Mouse (Mus musculus) forelimb bud, embryonic 11.5 days (tissue): Measurements from ENCODE around the gene Ift172.

Experiments used
- DNase-seq: peaks from one replicate; pipeline ENCODE4 v3.0.0-alpha.2; 2012; ENCODE audit warnings: low read depth, low spot score

Gene Ift172

GRCm38 (mm10) chr5:31290521-31291360 lies at the start of gene Ift172:
Ift172 (minus strand) TSS chr5:31291116.
- peak; percentile 100 for DNase-seq

DNA sequence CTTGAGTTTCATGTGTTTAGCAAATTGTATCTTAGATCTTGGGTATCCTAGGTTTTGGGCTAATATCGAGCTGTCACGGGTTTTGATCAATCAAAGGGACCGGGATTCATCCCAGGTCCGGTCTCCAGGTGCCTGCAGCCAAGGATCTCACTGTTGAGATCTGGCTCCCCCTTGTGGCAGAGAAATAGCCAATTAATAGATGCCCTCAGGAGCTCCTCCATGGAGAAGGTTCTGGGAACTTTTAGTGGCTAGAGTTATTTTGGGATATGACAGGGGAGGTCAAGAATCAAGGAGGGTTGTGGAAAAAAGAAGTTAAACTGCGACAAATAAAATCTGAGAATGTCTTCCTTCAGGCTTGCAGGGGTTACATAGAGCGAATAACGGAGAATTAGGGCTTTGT lies 37.3 kb upstream of the Ift172 start:
- peak; percentile 64 for DNase-seq

DNA sequence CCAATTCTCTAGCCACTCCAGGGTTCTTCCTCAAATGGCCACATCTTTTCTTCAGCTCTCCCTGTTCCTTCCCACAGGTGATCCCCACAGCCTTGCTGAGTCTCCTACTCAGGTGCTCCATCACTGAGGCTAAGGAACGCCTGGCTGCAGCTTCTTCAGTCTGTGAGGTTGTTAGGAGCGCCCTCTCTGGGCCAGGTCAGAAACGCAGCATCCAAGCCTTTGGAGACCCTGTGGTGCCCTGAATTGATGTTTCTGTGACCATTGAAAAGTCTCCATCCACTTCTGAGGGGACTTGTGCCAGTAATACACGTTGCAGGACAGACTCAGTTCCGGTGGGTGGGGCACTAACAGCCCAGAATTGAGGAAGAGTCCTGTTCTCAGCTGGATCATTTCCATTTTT lies 35.9 kb upstream of the Ift172 start:
- DNase-seq = no peak

DNA sequence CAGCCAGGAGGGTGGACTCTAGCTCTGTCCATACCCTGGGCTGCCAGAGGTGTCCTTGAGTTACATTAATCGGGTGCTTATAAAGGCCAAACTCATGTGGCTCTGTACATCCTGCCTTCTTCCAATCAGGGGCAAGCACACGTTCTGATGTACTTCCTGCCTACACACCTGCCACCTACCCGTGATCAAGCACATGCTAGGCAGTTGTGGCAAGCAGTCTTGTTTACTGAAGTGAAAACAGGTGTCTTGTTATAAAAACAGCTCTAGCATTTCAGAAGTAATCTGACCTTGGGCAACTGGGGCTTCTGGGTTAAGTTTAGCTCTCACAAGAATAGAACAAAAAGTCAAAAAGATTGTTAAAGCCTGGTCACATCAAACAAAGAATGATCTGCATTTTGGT lies 33.2 kb upstream of the Ift172 start:
- DNase-seq = no peak

- no peak for DNase-seq
These were observed 31.9 kb upstream of the Ift172 start for GRCm38 (mm10) chr5:31322776-31323175.

DNA sequence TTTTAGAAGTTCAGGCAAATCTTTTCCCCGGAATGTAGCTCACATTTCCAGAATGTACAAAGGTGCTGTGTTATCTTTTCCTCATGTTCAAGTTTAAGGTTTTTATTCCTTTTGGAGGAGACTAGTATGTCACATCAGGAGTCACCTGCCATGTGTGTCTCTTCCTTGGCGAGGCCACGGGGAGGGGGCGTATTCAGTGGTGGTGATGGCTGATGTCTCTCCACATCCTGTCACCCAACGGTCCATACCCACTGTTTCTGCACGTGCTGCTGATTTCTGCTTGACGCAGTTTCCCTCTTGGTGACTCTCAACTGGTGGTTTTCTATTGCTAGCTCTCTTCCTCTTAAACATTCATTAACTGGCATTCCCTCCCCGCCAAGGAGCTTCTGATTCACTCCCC lies 21.9 kb upstream of the Ift172 start:
- DNase-seq = no peak

DNA sequence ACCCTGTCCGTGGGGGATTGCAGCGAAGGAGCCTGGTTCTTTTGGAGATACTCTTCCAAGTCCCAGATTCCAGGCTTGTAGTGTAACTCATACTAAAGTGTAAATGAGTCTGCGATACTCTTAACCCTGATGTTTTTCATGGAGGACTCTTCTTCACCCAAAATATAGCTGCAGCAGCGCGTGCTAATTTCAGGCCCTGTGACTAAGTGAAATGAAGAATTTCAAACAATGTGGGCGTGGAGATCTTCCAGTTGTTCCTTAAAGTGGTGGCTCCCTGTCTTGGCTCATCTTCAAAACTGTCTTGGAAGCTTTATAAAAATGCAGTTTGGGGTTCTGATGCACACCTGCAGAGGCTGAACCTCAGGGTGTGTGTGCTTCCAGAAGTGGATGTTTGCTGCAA lies 12.2 kb upstream of the Ift172 start:
- no peak for DNase-seq

DNA sequence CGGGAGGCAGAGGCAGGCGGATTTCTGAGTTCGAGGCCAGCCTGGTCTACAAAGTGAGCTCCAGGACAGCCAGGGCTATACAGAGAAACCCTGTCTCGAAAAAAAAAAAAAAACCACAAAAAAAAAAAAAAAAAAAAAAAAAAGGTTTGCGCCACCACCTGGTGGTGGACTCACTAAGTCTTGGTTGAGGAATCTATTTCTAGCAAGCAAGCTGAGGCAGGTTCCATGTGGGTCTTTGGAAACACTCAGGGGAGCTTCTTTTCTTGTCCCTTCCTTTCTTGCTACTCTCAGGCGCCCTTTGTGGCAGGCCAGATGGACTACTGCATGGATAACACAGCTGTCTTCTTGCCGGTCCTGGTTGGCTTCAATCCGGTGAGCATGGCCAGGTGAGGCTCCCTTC lies 10.9 kb upstream of the Ift172 start:
- DNase-seq = no peak

DNA sequence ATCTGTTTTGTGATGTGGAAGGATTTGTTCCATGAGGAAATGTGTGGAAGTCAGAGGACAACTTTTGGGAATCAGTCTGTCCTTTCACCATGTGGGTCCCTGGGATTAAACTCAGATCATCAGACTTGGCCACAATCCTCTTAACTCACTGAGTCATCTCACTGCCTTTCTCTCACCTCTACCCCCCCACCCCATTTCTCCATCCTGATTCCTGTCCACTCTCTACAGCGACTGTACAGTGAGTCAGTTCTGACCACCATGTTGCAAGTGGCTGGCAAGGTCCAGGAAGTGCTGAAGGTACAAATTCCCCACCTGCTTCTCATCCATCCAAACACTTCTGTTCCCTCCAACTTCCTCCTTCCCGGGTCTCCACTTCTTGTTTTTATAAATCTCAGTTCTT lies 7.6 kb upstream of the Ift172 start:
- no peak for DNase-seq

- DNase-seq = no peak
These were observed 7.1 kb upstream of the Ift172 start for GRCm38 (mm10) chr5:31297981-31298380.

GRCm38 (mm10) chr5:31297047-31297757 lies 6.3 kb upstream of the Ift172 start, which contains the start of gene Gckr:
Gckr (plus strand) TSS chr5:31297443.
- no peak for DNase-seq

DNA sequence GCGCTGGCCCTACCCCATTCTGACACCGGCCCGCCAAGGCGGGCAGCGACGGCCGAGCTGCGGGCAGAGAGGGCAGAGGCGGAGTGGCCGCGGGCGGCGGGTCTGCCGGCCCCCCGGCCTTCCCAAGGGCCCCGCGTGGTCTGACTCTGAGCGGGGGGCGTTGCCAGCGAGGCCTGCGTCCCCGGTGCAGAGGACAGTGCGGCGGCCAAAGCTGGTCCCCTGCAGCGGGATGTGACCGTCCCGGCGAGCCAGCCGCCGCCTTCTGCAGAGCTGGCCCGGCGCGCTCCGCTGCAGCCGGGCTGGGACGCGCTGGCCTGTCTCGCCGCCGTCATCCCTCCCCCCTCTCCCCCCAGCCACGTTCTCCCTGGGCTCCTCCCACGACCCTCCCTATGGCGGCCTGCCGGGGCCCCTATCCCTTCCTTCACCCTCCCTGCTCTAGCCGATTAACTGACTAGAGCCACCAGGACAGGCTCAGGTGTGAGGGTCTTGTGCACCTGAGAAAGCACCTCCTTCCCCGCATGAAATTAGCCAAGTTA lies 4.8 kb upstream of the Ift172 start, which contains the start of gene Fndc4:
Gene Fndc4, minus strand, starts transcription at position 475 of the 536 bp plus-strand sequence.
- DNase-seq = peak; percentile 41

- DNase-seq = no peak
These were observed 4.2 kb upstream of the Ift172 start for GRCm38 (mm10) chr5:31294964-31295605.

DNA sequence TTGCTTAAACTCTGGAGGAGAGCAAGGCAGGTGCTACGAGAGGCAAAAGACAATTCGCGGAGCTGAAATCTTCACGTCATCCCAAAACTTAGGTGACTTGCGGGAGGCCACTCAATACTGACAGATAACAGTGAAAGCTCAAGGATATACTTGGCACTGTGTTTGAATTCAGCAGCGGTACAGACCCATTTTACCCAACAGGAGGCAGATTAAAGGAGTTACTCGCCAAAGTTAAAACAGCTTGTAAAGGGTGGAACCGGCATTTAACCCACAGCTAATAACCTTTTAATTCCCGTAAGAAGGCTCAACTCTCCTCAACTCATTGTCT lies 409 bp upstream of the Ift172 start:
- DNase-seq = no peak

GRCm38 (mm10) chr5:31289626-31290230 lies 1.2 kb downstream of the Ift172 start:
- DNase-seq = no peak

GRCm38 (mm10) chr5:31288655-31289054 lies 2.3 kb downstream of the Ift172 start:
- DNase-seq = no peak

- no peak for DNase-seq
These were observed 2.7 kb downstream of the Ift172 start for GRCm38 (mm10) chr5:31288225-31288624.

DNA sequence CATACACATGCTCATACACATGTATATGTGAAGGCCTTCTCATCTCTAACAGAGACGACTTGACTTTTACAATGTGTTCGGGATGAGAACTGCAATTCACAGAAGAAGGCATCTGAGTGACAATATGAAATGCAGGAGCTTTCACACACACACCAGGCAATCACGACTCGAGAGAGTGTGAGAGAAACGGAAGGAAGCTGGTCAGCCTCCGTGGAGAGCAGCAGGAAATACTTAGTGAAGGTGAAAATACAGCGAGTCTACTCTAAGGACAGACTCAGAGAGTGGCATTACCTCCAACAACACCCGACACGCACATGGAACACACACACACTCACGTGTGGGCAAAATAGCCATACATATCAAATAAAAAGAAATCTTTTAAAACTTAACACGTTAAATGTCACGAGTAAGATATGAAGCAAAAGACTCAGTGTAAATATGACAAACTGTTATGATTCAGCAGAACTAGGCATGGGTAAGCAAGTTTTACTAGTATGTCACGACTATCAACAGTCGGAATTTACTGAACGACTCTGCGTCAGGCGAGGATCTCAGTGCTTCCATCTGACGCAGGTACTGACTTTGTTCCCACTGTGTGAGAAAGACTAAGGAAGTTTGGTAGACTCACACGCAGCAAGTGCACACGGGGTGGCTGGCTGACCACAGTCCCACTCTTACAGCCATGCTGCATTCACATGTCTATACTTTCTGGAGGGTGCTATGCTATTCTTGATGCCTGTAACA lies 11.5 kb downstream of the Ift172 start:
- DNase-seq = no peak

GRCm38 (mm10) chr5:31273018-31273417 lies 17.9 kb downstream of the Ift172 start:
- DNase-seq = no peak

- DNase-seq = no peak
These were observed 23.2 kb downstream of the Ift172 start for GRCm38 (mm10) chr5:31267686-31268085.

DNA sequence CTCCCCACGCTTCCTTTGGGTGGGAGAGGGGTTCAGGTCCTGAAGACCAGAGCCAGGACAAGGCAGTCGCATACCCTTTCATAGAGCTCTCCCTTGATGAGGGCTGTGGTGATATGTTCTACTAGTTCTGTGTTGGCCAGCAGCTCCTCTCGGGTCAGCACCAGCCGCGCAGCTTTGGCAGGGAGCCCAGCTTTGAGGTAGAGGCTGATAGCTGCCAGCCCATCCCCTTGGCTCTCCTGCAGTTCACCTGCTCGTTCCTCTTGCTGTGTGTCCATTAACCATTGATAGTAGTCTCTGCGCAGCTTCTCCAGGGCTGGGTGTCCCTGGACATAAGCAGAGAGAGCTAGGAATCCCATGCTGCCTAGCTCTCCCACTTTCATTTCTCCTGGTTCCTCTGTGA lies 24.8 kb downstream of the Ift172 start:
- no peak for DNase-seq
